ENCODE assay signal across 17 mouse cellular contexts in the genomic region with DNA sequence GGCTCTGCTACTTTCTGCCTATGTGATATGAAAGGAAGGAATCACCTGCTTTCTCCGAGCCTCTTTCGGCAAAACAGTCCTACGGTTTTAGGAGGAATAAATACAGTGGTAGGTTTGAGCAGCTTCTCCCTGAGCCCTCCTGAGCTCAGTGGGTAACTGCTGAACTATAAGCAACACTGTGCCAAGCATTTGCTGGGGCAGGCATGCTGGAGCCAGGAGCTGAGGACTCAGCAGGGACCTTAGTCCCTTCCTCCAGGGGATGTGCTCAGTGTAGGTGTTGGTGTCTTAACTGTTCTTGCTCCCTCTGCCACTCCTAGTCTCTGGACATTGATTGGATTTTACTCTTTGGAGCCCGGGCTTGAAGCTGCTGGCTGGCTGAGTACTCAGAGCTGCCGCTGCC. TPM values are rescaled to one million over a fixed set of nuclear protein-coding genes. Genes with fewer than 3 reads are reported as not detected.
DNase-seq lines count a peak whose midpoint lies in the region; ATAC-seq and TF ChIP-seq lines count a peak whose summit lies in the region.
"Had no signal": no experiment of that assay in that cellular context is flagged by ENCODE, and none has a peak within 500 bp of the region (broad histone marks: within the 10 kb centered on the region; RNA-seq: fewer than 3 reads in every experiment).

No protein-coding gene starts in this region.

- no peaks in the 10 kb centered on the region for H3K9me3 ChIP-seq in heart, embryonic 10.5 days
- no peaks in the 10 kb centered on the region for H3K9me3 ChIP-seq in hindbrain, embryonic 16.5 days (ENCODE audit: control insufficient read depth, low read length)
- no peaks in the 10 kb centered on the region for H3K9me3 ChIP-seq in neural tube, embryonic 13.5 days
- H3K9me3 ChIP-seq: heart, embryonic 15.5 days had no signal

- H3K27me3 ChIP-seq in cerebellum, adult 2 months (ENCODE audit: control insufficient read depth, insufficient read depth, low read length): no peaks in the 10 kb centered on the region
- peaks cover 68% of the 10 kb centered on the region for H3K27me3 ChIP-seq in heart, embryonic 10.5 days (ENCODE audit: insufficient read depth, poor library complexity, severe bottlenecking)
- no peaks in the 10 kb centered on the region for H3K27me3 ChIP-seq in hindbrain, embryonic 16.5 days (replicated peaks; ENCODE audit: control insufficient read depth, insufficient read depth, low read length)
- H3K27me3 ChIP-seq in neural tube, embryonic 13.5 days: peaks cover 20% of the 10 kb centered on the region

- WGBS in cerebellum, adult 2 months: 18% methylated on average over 5 of the region's 5 CpGs
- 36% methylated on average over 5 of the region's 5 CpGs for WGBS in heart, embryonic 10.5 days
- 41% methylated on average over 5 of the region's 5 CpGs for WGBS in hindbrain, embryonic 16.5 days
- 50% methylated on average over 5 of the region's 5 CpGs for WGBS in neural tube, embryonic 13.5 days

- TF ChIP-seq CTCF in cerebellum, adult 2 months (IDR thresholded peaks at IDR 0.05; ENCODE audit: borderline replicate concordance, insufficient read depth, low read depth, low read length): no peak

- H3K36me3 ChIP-seq in heart, embryonic 10.5 days: no peaks in the 10 kb centered on the region
- H3K36me3 ChIP-seq in hindbrain, embryonic 16.5 days (ENCODE audit: control insufficient read depth, insufficient read depth, low read length): no peaks in the 10 kb centered on the region
- H3K36me3 ChIP-seq in neural tube, embryonic 13.5 days: no peaks in the 10 kb centered on the region
- H3K36me3 ChIP-seq: heart, embryonic 15.5 days had no signal

- H3K9ac ChIP-seq in hindbrain, embryonic 16.5 days (ENCODE audit: low read depth, low read length): peak overlapping the region; percentile 33; the same call in 1 of the 2 replicates
- H3K9ac ChIP-seq in neural tube, embryonic 13.5 days: 0 out of 2 replicates have a peak overlapping the region, but pooled peaks have one; percentile 38
- H3K9ac ChIP-seq: heart, embryonic 15.5 days; lung, embryonic 14.5 days had no signal

- H3K27ac ChIP-seq in cerebellum, adult 2 months (ENCODE audit: insufficient read depth, low read length): peak overlapping the region; percentile 89; the same call in 1 of the 2 replicates
- H3K27ac ChIP-seq in heart, embryonic 10.5 days: no peak overlapping the region
- no peak overlapping the region for H3K27ac ChIP-seq in hindbrain, embryonic 16.5 days (ENCODE audit: low read depth, low read length)
- no peak overlapping the region; the same call in 1 of the 2 replicates for H3K27ac ChIP-seq in neural tube, embryonic 13.5 days (replicated peaks)
- H3K27ac ChIP-seq: heart, embryonic 15.5 days; stomach, postnatal 0 days had no signal

- peak overlapping the region; percentile 67 for H3K4me2 ChIP-seq in hindbrain, embryonic 16.5 days (ENCODE audit: low read length)
- peak overlapping the region; percentile 76 for H3K4me2 ChIP-seq in neural tube, embryonic 13.5 days
- H3K4me2 ChIP-seq: heart, embryonic 15.5 days; lung, embryonic 14.5 days had no signal

- H3K4me1 ChIP-seq in cerebellum, adult 2 months (ENCODE audit: control insufficient read depth, insufficient read depth, low read length): peaks cover 45% of the 10 kb centered on the region
- peaks cover 61% of the 10 kb centered on the region for H3K4me1 ChIP-seq in heart, embryonic 10.5 days
- peaks cover 16% of the 10 kb centered on the region for H3K4me1 ChIP-seq in hindbrain, embryonic 16.5 days (ENCODE audit: control insufficient read depth, insufficient read depth, low read depth, low read length)
- peaks cover 23% of the 10 kb centered on the region for H3K4me1 ChIP-seq in neural tube, embryonic 13.5 days (replicated peaks)

- ATAC-seq in hindbrain, embryonic 16.5 days: no peak
- peak; percentile 1; the same call in 1 of the 2 replicates for ATAC-seq in neural tube, embryonic 13.5 days (ENCODE audit: low read depth)

- H3K4me3 ChIP-seq in cerebellum, adult 2 months (replicated peaks; ENCODE audit: insufficient read depth, low read depth, low read length): peak overlapping the region; percentile 55
- H3K4me3 ChIP-seq in heart, embryonic 10.5 days: peak overlapping the region; percentile 0; the same call in 1 of the 2 replicates
- H3K4me3 ChIP-seq in hindbrain, embryonic 16.5 days (ENCODE audit: low read length): peak overlapping the region; percentile 12
- peak overlapping the region; percentile 64 for H3K4me3 ChIP-seq in neural tube, embryonic 13.5 days
- H3K4me3 ChIP-seq: heart, embryonic 15.5 days had no signal

- no peak for TF ChIP-seq POLR2A in cerebellum, adult 2 months (IDR thresholded peaks at IDR 0.05; ENCODE audit: borderline replicate concordance, insufficient read depth, low read length)

- peak; percentile 44 to 51 for DNase-seq in cerebellum, adult 2 months
- DNase-seq in cerebellum, postnatal 4 days (ENCODE audit: low spot score in 2 of 2): no peak
- DNase-seq in heart, embryonic 10.5 days (ENCODE audit: low spot score): no peak
- DNase-seq in heart, adult 11 months: no peak
- no peak for DNase-seq in lung, postnatal 14 days
- no peak for DNase-seq in adrenal gland, postnatal 14 days
- DNase-seq: adrenal gland, postnatal 36 days; gastrocnemius, postnatal 25 days; kidney, adult 2 months; kidney, postnatal 25 days; lung, embryonic 14.5 days; spleen, adult 18-20 months; thymus, postnatal 36 days had no signal

RNA-seq across cellular contexts. Expression of gene Rims3, which starts 1.8 kb away (rescaled TPM):
- 104 and 118 TPM in 2 replicates for polyA plus RNA-seq in cerebellum, adult 2 months (2012; rRNA removed)
- polyA plus RNA-seq in heart, embryonic 10.5 days (2016; fragmentation: Nextera tagmentation; extraction: Ambion mirVana): 1.8 and 3.4 TPM in 2 replicates
- 24.0 and 28.6 TPM in 2 replicates for polyA plus RNA-seq in hindbrain, embryonic 16.5 days (2015; fragmentation: Nextera tagmentation; extraction: Ambion mirVana)
- 16.1 and 18.8 TPM in 2 replicates for polyA plus RNA-seq in neural tube, embryonic 13.5 days (2015; fragmentation: Nextera tagmentation; extraction: Ambion mirVana)
- total RNA-seq in adrenal gland, postnatal 14 days (2021): 7.2 and 7.3 TPM in 2 replicates

RNA-seq across cellular contexts. Expression of gene Nfyc, which starts 25.0 kb away (rescaled TPM):
- polyA plus RNA-seq in cerebellum, adult 2 months (2012; rRNA removed): 150 and 172 TPM in 2 replicates
- 111 and 117 TPM in 2 replicates for polyA plus RNA-seq in heart, embryonic 10.5 days (2016; fragmentation: Nextera tagmentation; extraction: Ambion mirVana)
- polyA plus RNA-seq in hindbrain, embryonic 16.5 days (2015; fragmentation: Nextera tagmentation; extraction: Ambion mirVana): 75.8 and 86.0 TPM in 2 replicates
- polyA plus RNA-seq in neural tube, embryonic 13.5 days (2015; fragmentation: Nextera tagmentation; extraction: Ambion mirVana): 86.6 and 90.8 TPM in 2 replicates
- 58.8 and 74.3 TPM in 2 replicates for total RNA-seq in adrenal gland, postnatal 14 days (2021)

Comparison
In these comparisons a context has a peak if more than half of its experiments do, and no peak if none do; other contexts are left out.
1. DNase-seq: peak in cerebellum, adult 2 months (2 of 2); none in cerebellum, postnatal 4 days (0 of 2), heart, embryonic 10.5 days (single experiment), heart, adult 11 months (single experiment), lung, postnatal 14 days (single experiment) and adrenal gland, postnatal 14 days (single experiment).
2. H3K4me3 ChIP-seq: peak in every context shown above with its lines; median percentile 64 in neural tube, embryonic 13.5 days; 55 in cerebellum, adult 2 months; 12 in hindbrain, embryonic 16.5 days; 0 in heart, embryonic 10.5 days.